Mouse (Mus musculus): ENCODE results near the gene Dnah1. TPM values are rescaled to one million over a fixed set of nuclear protein-coding genes. Genes with fewer than 3 reads are reported as not detected.
A peak's percentile ranks its signal among the peaks of the same experiment; 100 is the strongest.

Dnah1 gene
- polyA plus RNA-seq, 1 experiment: 0.02 TPM

DNA sequence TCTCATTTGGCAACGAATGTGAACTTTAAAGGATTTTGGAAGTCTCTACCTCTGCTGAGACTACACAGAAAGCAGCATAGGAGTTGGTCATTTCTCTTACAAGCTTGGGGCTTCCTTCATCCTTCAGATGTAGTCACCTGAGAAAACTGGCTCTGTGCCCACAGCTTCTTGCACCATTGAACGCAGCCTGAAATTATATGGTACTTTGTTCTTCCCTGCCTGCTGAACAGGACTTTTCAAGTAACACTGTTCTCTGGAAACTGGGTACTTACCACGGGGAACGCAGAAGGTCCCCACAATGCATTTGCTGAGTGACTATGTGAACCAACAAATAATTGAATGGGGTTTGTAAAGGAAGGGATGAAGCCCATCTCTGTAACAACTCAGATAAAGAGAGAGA lies 507 bp downstream of the Dnah1 start:
- no peak for TF ChIP-seq CEBPB (IDR thresholded peaks at IDR 0.05; ENCODE audit: insufficient read depth, poor library complexity, severe bottlenecking)
- no peak for TF ChIP-seq TCF3 (IDR thresholded peaks at IDR 0.05; ENCODE audit: insufficient read length, low read depth)
- TF ChIP-seq SRF (IDR thresholded peaks at IDR 0.05; ENCODE audit: control insufficient read depth, insufficient read length, low read depth): no peak
- TF ChIP-seq E2F4 (IDR thresholded peaks at IDR 0.05; ENCODE audit: insufficient read depth): no peak
- no peak for TF ChIP-seq REST (IDR thresholded peaks at IDR 0.05; ENCODE audit: insufficient read depth, insufficient read length)
- TF ChIP-seq USF1 (IDR thresholded peaks at IDR 0.05; ENCODE audit: low read depth): no peak
- TF ChIP-seq POLR2A (IDR thresholded peaks at IDR 0.05; ENCODE audit: insufficient read length, low read depth): no peak
- TF ChIP-seq POLR2AphosphoS2 (IDR thresholded peaks at IDR 0.05; ENCODE audit: insufficient read length, low read depth): no peak
- TF ChIP-seq MYOD1 (IDR thresholded peaks at IDR 0.05; ENCODE audit: control insufficient read depth in 1 of 3, insufficient read length in 2 of 3, low read depth in 2 of 3): no peak
- TF ChIP-seq TCF12 (IDR thresholded peaks at IDR 0.05; ENCODE audit: insufficient read depth, poor library complexity, severe bottlenecking): no peak
- no peak for TF ChIP-seq MAX (IDR thresholded peaks at IDR 0.05; ENCODE audit: low read depth)
- Histone ChIP-seq H3K4me3 (no peak overlapping the region), H3K79me2 (ENCODE audit: control insufficient read depth, insufficient read depth) (no peaks in the 10 kb centered on the region), H3K4me2 (ENCODE audit: low read depth) (peak overlapping the region; percentile 48), H3ac (ENCODE audit: control insufficient read depth, insufficient read length) (no peak overlapping the region), H3K27me3 (ENCODE audit: control insufficient read depth, insufficient read depth, insufficient read length) (peaks cover 19% of the 10 kb centered on the region), H3K36me3 (ENCODE audit: control insufficient read depth, insufficient read depth) (no peaks in the 10 kb centered on the region)

DNA sequence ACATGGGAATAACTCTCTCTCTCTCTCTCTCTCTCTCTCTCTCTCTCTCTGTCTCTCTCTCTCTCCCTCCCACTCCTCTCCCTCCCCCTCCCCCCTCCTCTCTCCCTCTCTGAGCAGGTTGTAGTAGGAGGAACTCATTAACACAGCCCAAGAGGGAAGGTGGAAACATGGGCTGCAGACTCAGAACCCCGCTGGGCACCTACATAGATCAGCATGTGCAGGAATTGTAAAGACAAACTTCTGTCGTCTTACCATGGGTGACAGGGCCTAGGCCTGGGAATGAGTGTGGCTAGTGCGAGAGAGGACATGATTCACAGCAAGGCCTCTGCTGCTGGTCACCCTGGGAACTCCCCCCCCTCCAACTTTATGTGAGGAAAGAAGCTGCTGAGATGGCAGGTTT lies 1.5 kb downstream of the Dnah1 start:
- no peak overlapping the region for H3K4me2 ChIP-seq (ENCODE audit: low read depth)
- no peaks in the 10 kb centered on the region for H3K79me2 ChIP-seq (ENCODE audit: control insufficient read depth, insufficient read depth)
- H3K27me3 ChIP-seq (ENCODE audit: control insufficient read depth, insufficient read depth, insufficient read length): peaks cover 19% of the 10 kb centered on the region
- no peaks in the 10 kb centered on the region for H3K36me3 ChIP-seq (ENCODE audit: control insufficient read depth, insufficient read depth)
- TF ChIP-seq POLR2AphosphoS2 (IDR thresholded peaks at IDR 0.05; ENCODE audit: insufficient read length, low read depth) (no peak), CEBPB (IDR thresholded peaks at IDR 0.05; ENCODE audit: insufficient read depth, poor library complexity, severe bottlenecking) (no peak), MAX (IDR thresholded peaks at IDR 0.05; ENCODE audit: low read depth) (no peak), USF1 (IDR thresholded peaks at IDR 0.05; ENCODE audit: low read depth) (no peak), TCF3 (IDR thresholded peaks at IDR 0.05; ENCODE audit: insufficient read length, low read depth) (no peak), MYOD1 (IDR thresholded peaks at IDR 0.05; ENCODE audit: control insufficient read depth in 1 of 3, insufficient read length in 2 of 3, low read depth in 2 of 3) (no peak), POLR2A (IDR thresholded peaks at IDR 0.05; ENCODE audit: insufficient read length, low read depth) (no peak), SRF (IDR thresholded peaks at IDR 0.05; ENCODE audit: control insufficient read depth, insufficient read length, low read depth) (no peak)
- no peak overlapping the region for H3ac ChIP-seq (ENCODE audit: control insufficient read depth, insufficient read length)
- H3K4me3 ChIP-seq: no peak overlapping the region

DNA sequence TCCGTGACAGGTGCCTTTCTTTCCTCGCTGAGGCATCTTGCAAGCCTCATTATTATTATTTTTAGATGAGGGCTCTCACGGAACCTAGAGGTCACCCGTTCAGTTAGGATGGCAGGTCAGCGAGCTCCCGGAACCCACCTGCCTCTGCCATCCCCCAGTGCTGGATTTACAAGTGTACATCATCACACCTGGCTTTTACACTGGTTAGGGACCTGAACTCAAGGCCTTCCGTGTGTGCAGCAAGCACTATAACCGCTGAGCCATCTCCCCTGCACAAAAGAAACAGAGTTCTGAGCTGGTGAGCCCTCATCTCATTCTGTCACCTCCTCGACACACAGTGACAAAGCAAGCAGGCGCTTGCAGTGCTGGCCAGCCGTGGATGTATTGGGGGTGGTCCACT lies 2.5 kb downstream of the Dnah1 start:
- no peaks in the 10 kb centered on the region for H3K79me2 ChIP-seq (ENCODE audit: control insufficient read depth, insufficient read depth)
- H3K36me3 ChIP-seq (ENCODE audit: control insufficient read depth, insufficient read depth): no peaks in the 10 kb centered on the region
- peaks cover 27% of the 10 kb centered on the region for H3K27me3 ChIP-seq (ENCODE audit: control insufficient read depth, insufficient read depth, insufficient read length)
- no peak overlapping the region for H3K4me2 ChIP-seq (ENCODE audit: low read depth)
- no peak overlapping the region for H3K4me3 ChIP-seq
- no peak for TF ChIP-seq E2F4 (IDR thresholded peaks at IDR 0.05; ENCODE audit: insufficient read depth)
- no peak overlapping the region for H3ac ChIP-seq (ENCODE audit: control insufficient read depth, insufficient read length)

DNA sequence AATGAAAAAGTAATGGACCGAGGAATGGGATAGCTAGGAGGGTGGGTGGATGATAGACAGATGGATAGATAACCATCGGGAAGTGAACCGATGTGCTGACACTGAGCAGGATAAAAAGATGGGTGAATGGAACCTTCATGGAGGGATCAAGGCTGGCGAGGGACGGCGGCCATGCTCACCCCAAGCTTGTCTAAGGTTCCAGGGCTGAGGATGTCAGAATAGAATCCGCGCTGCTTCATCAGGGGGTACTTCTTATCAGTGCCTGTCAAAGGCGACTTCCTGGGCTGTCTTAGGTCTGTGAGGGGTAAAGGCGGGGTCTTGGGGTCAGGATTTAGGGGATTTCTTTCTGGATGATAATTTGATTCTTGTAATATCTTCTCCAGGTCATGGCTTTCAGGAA lies 4.2 kb downstream of the Dnah1 start:
- no peaks in the 10 kb centered on the region for H3K79me2 ChIP-seq (ENCODE audit: control insufficient read depth, insufficient read depth)
- no peaks in the 10 kb centered on the region for H3K36me3 ChIP-seq (ENCODE audit: control insufficient read depth, insufficient read depth)
- H3K27me3 ChIP-seq (ENCODE audit: control insufficient read depth, insufficient read depth, insufficient read length): peaks cover 42% of the 10 kb centered on the region
- no peak overlapping the region for H3K4me3 ChIP-seq
- H3K4me2 ChIP-seq (ENCODE audit: low read depth): no peak overlapping the region
- TF ChIP-seq MYOD1 (IDR thresholded peaks at IDR 0.05; ENCODE audit: control insufficient read depth in 1 of 3, insufficient read length in 2 of 3, low read depth in 2 of 3): no peak
- TF ChIP-seq POLR2A (IDR thresholded peaks at IDR 0.05; ENCODE audit: insufficient read length, low read depth): no peak
- no peak for TF ChIP-seq E2F4 (IDR thresholded peaks at IDR 0.05; ENCODE audit: insufficient read depth)
- TF ChIP-seq TCF12 (IDR thresholded peaks at IDR 0.05; ENCODE audit: insufficient read depth, poor library complexity, severe bottlenecking): no peak
- TF ChIP-seq CEBPB (IDR thresholded peaks at IDR 0.05; ENCODE audit: insufficient read depth, poor library complexity, severe bottlenecking): no peak
- TF ChIP-seq REST (IDR thresholded peaks at IDR 0.05; ENCODE audit: insufficient read depth, insufficient read length): no peak
- no peak for TF ChIP-seq POLR2AphosphoS2 (IDR thresholded peaks at IDR 0.05; ENCODE audit: insufficient read length, low read depth)
- TF ChIP-seq USF1 (IDR thresholded peaks at IDR 0.05; ENCODE audit: low read depth): no peak
- no peak for TF ChIP-seq MAX (IDR thresholded peaks at IDR 0.05; ENCODE audit: low read depth)
- no peak for TF ChIP-seq TCF3 (IDR thresholded peaks at IDR 0.05; ENCODE audit: insufficient read length, low read depth)
- TF ChIP-seq SRF (IDR thresholded peaks at IDR 0.05; ENCODE audit: control insufficient read depth, insufficient read length, low read depth): no peak
- no peak for TF ChIP-seq MYOG (IDR thresholded peaks at IDR 0.05; ENCODE audit: control insufficient read depth in 1 of 3, insufficient read depth in 1 of 3, insufficient read length in 2 of 3, low read depth in 2 of 3)
- H3ac ChIP-seq (ENCODE audit: control insufficient read depth, insufficient read length): no peak overlapping the region

DNA sequence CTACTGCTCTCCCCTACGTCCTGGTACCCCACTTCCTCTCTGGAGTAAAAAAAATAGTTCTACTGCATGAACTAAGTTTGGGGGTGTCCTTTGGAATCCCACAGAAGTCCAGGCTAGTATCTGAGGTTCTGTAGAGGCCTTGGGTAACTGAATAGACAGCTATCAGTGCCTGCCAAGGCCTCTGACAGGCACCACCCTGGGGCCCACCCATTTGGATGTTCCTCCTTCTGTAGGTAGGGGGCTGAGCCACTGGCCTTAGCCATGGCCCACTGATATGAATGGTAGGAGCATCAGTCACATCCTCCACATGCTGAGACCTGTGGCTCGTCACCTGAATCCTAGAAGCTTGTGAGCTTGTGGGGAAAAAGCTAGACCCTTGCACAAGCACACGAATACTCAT lies 5.9 kb downstream of the Dnah1 start:
- H3K36me3 ChIP-seq (ENCODE audit: control insufficient read depth, insufficient read depth): no peaks in the 10 kb centered on the region
- TF ChIP-seq MYOD1 (IDR thresholded peaks at IDR 0.05; ENCODE audit: control insufficient read depth in 1 of 3, insufficient read length in 2 of 3, low read depth in 2 of 3) (no peak), TCF3 (IDR thresholded peaks at IDR 0.05; ENCODE audit: insufficient read length, low read depth) (no peak), TCF12 (IDR thresholded peaks at IDR 0.05; ENCODE audit: insufficient read depth, poor library complexity, severe bottlenecking) (no peak), MAX (IDR thresholded peaks at IDR 0.05; ENCODE audit: low read depth) (no peak), CEBPB (IDR thresholded peaks at IDR 0.05; ENCODE audit: insufficient read depth, poor library complexity, severe bottlenecking) (no peak), USF1 (IDR thresholded peaks at IDR 0.05; ENCODE audit: low read depth) (no peak), SRF (IDR thresholded peaks at IDR 0.05; ENCODE audit: control insufficient read depth, insufficient read length, low read depth) (no peak), POLR2AphosphoS2 (IDR thresholded peaks at IDR 0.05; ENCODE audit: insufficient read length, low read depth) (no peak), E2F4 (IDR thresholded peaks at IDR 0.05; ENCODE audit: insufficient read depth) (no peak), REST (IDR thresholded peaks at IDR 0.05; ENCODE audit: insufficient read depth, insufficient read length) (no peak), MYOG (IDR thresholded peaks at IDR 0.05; ENCODE audit: control insufficient read depth in 1 of 3, insufficient read depth in 1 of 3, insufficient read length in 2 of 3, low read depth in 2 of 3) (no peak), POLR2A (IDR thresholded peaks at IDR 0.05; ENCODE audit: insufficient read length, low read depth) (no peak)
- no peak overlapping the region for H3K4me3 ChIP-seq
- no peaks in the 10 kb centered on the region for H3K79me2 ChIP-seq (ENCODE audit: control insufficient read depth, insufficient read depth)
- no peak overlapping the region for H3ac ChIP-seq (ENCODE audit: control insufficient read depth, insufficient read length)
- H3K4me2 ChIP-seq (ENCODE audit: low read depth): no peak overlapping the region
- peaks cover 56% of the 10 kb centered on the region for H3K27me3 ChIP-seq (ENCODE audit: control insufficient read depth, insufficient read depth, insufficient read length)
